In the genomic region with DNA sequence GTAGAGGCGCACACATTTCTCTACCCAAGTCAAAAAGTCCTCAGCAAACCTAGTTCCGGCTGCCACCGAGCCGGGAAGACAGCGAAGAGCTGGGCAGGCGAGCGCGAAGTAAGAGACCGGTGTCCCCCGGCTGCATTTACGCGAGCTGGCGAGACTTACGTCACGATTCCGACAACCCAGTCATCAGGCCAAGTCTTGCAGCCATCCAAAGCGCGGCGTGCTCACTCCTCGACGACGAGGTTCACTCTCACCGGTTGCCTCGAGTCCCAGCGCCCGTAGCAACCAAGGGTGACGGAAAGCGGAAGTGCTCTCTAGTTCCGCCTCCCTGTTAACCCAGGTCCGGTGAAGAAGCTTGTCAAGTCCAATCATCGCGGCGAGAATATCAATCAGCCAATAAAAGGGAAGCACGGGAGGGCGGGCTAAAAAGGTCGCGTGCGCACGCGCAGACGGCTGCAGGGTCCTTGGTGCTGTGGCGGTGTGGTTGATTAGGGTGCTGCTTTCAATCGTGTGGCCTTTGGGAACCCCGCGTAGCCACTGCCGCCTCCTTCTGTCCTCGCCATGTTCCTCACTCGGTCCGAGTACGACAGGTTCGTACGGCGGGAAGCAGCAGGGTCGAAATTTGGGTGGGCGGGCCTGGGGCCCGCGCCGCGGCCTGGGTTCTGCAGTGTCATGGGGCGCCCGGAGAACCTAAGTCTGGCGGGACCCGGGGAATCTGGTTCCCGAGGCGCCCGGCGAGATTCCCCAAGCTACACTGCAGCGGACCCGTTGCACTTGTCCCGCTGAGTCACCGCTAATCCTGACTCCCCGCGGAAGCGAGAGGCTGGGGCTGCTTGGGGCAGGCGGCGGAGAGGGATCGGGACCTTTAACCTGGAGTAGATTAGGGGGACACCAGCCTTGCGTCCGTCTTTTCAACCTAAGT, we compare ENCODE assay signal across 8 mouse cellular contexts. TPM values are rescaled to one million over a fixed set of nuclear protein-coding genes. Genes with fewer than 3 reads are reported as not detected.
DNase-seq lines count a peak whose midpoint lies in the region; ATAC-seq and TF ChIP-seq lines count a peak whose summit lies in the region.

A gene (plus strand): TSS at position 208 of the 919 bp plus-strand sequence.

- peak within 1 kb of the TSS; percentile 84 for H3K9ac ChIP-seq in forebrain, embryonic 16.5 days (replicated peaks; ENCODE audit: low read depth, low read length)
- peak within 1 kb of the TSS; percentile 83 for H3K9ac ChIP-seq in lung, embryonic 14.5 days

- DNase-seq in G1E (ENCODE audit: low spot score) = peak; percentile 95
- peak; percentile 92 to 96 for DNase-seq in cerebellum, adult 18-20 months
- DNase-seq in heart, postnatal 36 days = peak; percentile 89 to 90
- peak; percentile 92 to 97 for DNase-seq in layer of hippocampus, adult 2 months (ENCODE audit: low spot score in 2 of 2)
- DNase-seq in lung, embryonic 14.5 days = peak; percentile 99
- DNase-seq in thymus, adult 2 months = peak; percentile 91

- peaks cover 27% of the 10 kb centered on the region for H3K36me3 ChIP-seq in G1E (replicated peaks)
- no peaks in the 10 kb centered on the region for H3K36me3 ChIP-seq in forebrain, embryonic 16.5 days (ENCODE audit: control insufficient read depth, insufficient read depth)
- peaks cover 3% of the 10 kb centered on the region; the same call in 1 of the 2 replicates for H3K36me3 ChIP-seq in lung, embryonic 14.5 days (ENCODE audit: insufficient read depth)
- peaks cover 2% of the 10 kb centered on the region for H3K36me3 ChIP-seq in thymus, adult 2 months (ENCODE audit: control insufficient read depth, insufficient read depth, low read length)

- no peak for TF ChIP-seq CTCF in G1E (IDR thresholded peaks at IDR 0.05; ENCODE audit: low read depth, low read length)
- no peak for TF ChIP-seq CTCF in layer of hippocampus, adult 2 months (conservative IDR thresholded peaks at IDR 0.05)
- no peak for TF ChIP-seq CTCF in lung, embryonic 14.5 days (IDR thresholded peaks at IDR 0.05; ENCODE audit: low read depth)
- no peak for TF ChIP-seq CTCF in olfactory bulb, adult 2 months (IDR thresholded peaks at IDR 0.05; ENCODE audit: insufficient read depth, low read depth, low read length)
- peak; percentile 47; the same call in 1 of the 2 replicates for TF ChIP-seq CTCF in thymus, adult 2 months (IDR thresholded peaks at IDR 0.05; ENCODE audit: borderline replicate concordance, control insufficient read depth, extremely low read depth, insufficient read depth, low read length, poor library complexity)

- H3K4me1 ChIP-seq in G1E (ENCODE audit: insufficient read depth, low read depth, low read length) = peaks cover 25% of the 10 kb centered on the region
- peaks cover 18% of the 10 kb centered on the region for H3K4me1 ChIP-seq in forebrain, embryonic 16.5 days (replicated peaks; ENCODE audit: control insufficient read depth, insufficient read depth, low read length)
- H3K4me1 ChIP-seq in lung, embryonic 14.5 days (ENCODE audit: insufficient read depth) = peaks cover 3% of the 10 kb centered on the region; the same call in 1 of the 2 replicates
- H3K4me1 ChIP-seq in olfactory bulb, adult 2 months (ENCODE audit: control insufficient read depth, insufficient read depth, low read length) = peaks cover 4% of the 10 kb centered on the region
- no peaks in the 10 kb centered on the region for H3K4me1 ChIP-seq in thymus, adult 2 months (replicated peaks; ENCODE audit: control insufficient read depth, insufficient read depth, low read length)

- no peak within 1 kb of the TSS for H3K27ac ChIP-seq in forebrain, embryonic 16.5 days (ENCODE audit: low read length)
- H3K27ac ChIP-seq in layer of hippocampus, adult 2 months = peak within 1 kb of the TSS; percentile 87
- H3K27ac ChIP-seq in lung, embryonic 14.5 days (ENCODE audit: low read depth) = peak within 1 kb of the TSS; percentile 42; the same call in 1 of the 2 replicates
- H3K27ac ChIP-seq in olfactory bulb, adult 2 months (ENCODE audit: insufficient read depth, low read depth, low read length) = no peak within 1 kb of the TSS
- H3K27ac ChIP-seq in thymus, adult 2 months (ENCODE audit: control insufficient read depth, insufficient read depth, low read length) = peak within 1 kb of the TSS; percentile 6; the same call in 1 of the 2 replicates

- H3K27me3 ChIP-seq in G1E (ENCODE audit: insufficient read depth, low read length) = no peaks in the 10 kb centered on the region
- H3K27me3 ChIP-seq in forebrain, embryonic 16.5 days (replicated peaks; ENCODE audit: control insufficient read depth, insufficient read depth, low read length) = no peaks in the 10 kb centered on the region
- no peaks in the 10 kb centered on the region for H3K27me3 ChIP-seq in lung, embryonic 14.5 days (ENCODE audit: insufficient read depth, low read length)
- no peaks in the 10 kb centered on the region for H3K27me3 ChIP-seq in thymus, adult 2 months (ENCODE audit: control insufficient read depth, insufficient read depth, low read length)

- intact Hi-C loops in heart, postnatal 36 days (cut with DNase I) = loop anchor here (2.0 kb wide), 1 partner anchor 46 kb away; a partner anchor contains a TSS

- peak within 1 kb of the TSS; percentile 85 for H3K4me3 ChIP-seq in G1E (ENCODE audit: low read depth, low read length)
- peak within 1 kb of the TSS; percentile 88 for H3K4me3 ChIP-seq in forebrain, embryonic 16.5 days (replicated peaks; ENCODE audit: low read length)
- H3K4me3 ChIP-seq in layer of hippocampus, adult 2 months = peak within 1 kb of the TSS; percentile 99
- H3K4me3 ChIP-seq in lung, embryonic 14.5 days (ENCODE audit: low read depth, low read length) = peak within 1 kb of the TSS; percentile 82
- H3K4me3 ChIP-seq in olfactory bulb, adult 2 months (ENCODE audit: insufficient read depth, low read depth, low read length) = peak within 1 kb of the TSS; percentile 76
- H3K4me3 ChIP-seq in thymus, adult 2 months (ENCODE audit: control insufficient read depth, insufficient read depth, low read length) = peak within 1 kb of the TSS; percentile 66

- TF ChIP-seq POLR2A in olfactory bulb, adult 2 months (IDR thresholded peaks at IDR 0.05; ENCODE audit: insufficient read depth, low read depth, low read length) = peak; percentile 37; the same call in 1 of the 2 replicates
- peak; percentile 3; the same call in 1 of the 2 replicates for TF ChIP-seq POLR2A in thymus, adult 2 months (IDR thresholded peaks at IDR 0.05; ENCODE audit: control insufficient read depth, extremely low read depth, insufficient read depth, low read length, poor library complexity)

- peak within 1 kb of the TSS; percentile 72 for H3K4me2 ChIP-seq in forebrain, embryonic 16.5 days (ENCODE audit: low read length)
- H3K4me2 ChIP-seq in lung, embryonic 14.5 days = peak within 1 kb of the TSS; percentile 94

- WGBS in forebrain, embryonic 16.5 days = under 1% methylated on average over 79 of the region's 79 CpGs
- under 1% methylated on average over 79 of the region's 79 CpGs for WGBS in lung, embryonic 14.5 days
- WGBS in olfactory bulb, adult 2 months = under 1% methylated on average over 79 of the region's 79 CpGs
- under 1% methylated on average over 79 of the region's 79 CpGs for WGBS in thymus, adult 2 months

- ATAC-seq in G1E (ENCODE audit: extremely low read depth, insufficient number of reproducible peaks, low FRiP score, poor library complexity, severe bottlenecking) = peak; percentile 96
- peak; percentile 100 for ATAC-seq in forebrain, embryonic 16.5 days
- peak; percentile 99 for ATAC-seq in lung, embryonic 14.5 days (ENCODE audit: insufficient read depth)

- H3K9me3 ChIP-seq in G1E (replicated peaks) = no peaks in the 10 kb centered on the region
- H3K9me3 ChIP-seq in forebrain, embryonic 16.5 days (ENCODE audit: control insufficient read depth, low read length) = no peaks in the 10 kb centered on the region
- H3K9me3 ChIP-seq in lung, embryonic 14.5 days (ENCODE audit: low read depth, low read length) = no peaks in the 10 kb centered on the region

RNA-seq across cellular contexts. Expression of the gene that starts here (rescaled TPM):
- 57.5 and 59.5 TPM in 2 replicates for total RNA-seq in G1E (2014; fragmentation: Nextera tagmentation)
- total RNA-seq in G1E (2017) = 297 and 331 TPM in 2 replicates
- 3.8 and 4.9 TPM in 2 replicates for polyA plus RNA-seq in G1E (2012)
- 265 and 266 TPM in 2 replicates for polyA plus RNA-seq in forebrain, embryonic 16.5 days (2015; fragmentation: Nextera tagmentation; extraction: Ambion mirVana)
- total RNA-seq in heart, postnatal 36 days (2021) = 10 to 100 TPM; 54.3 to 55.2 TPM
- total RNA-seq in layer of hippocampus, adult 2 months (2021) = 10 to 100 TPM; 68.2 to 76.8 TPM
- polyA plus RNA-seq in lung, embryonic 14.5 days (2014; fragmentation: Nextera tagmentation; extraction: Ambion mirVana) = 320 and 323 TPM in 2 replicates
- not detected in 2 replicates for polyA plus RNA-seq in olfactory bulb, adult 2 months (2012; ENCODE audit: insufficient read depth, insufficient read length, low replicate concordance, missing spikeins)
- polyA plus RNA-seq in thymus, adult 2 months (2012; rRNA removed) = 57.5 and 71.3 TPM in 2 replicates

Comparison
In these comparisons a context has a peak if more than half of its experiments do, and no peak if none do; other contexts are left out.
1. H3K27ac ChIP-seq: peak in layer of hippocampus, adult 2 months (single experiment), lung, embryonic 14.5 days (single experiment) and thymus, adult 2 months (single experiment); none in forebrain, embryonic 16.5 days (single experiment) and olfactory bulb, adult 2 months (single experiment).
2. Peak in every context shown above with its lines, with median percentiles within 50 percentile points of each other: ATAC-seq, DNase-seq and H3K4me3 ChIP-seq.